Mouse (Mus musculus): ENCODE data around the gene Snx10. TPM values are rescaled to one million over a fixed set of nuclear protein-coding genes. Genes with fewer than 3 reads are reported as not detected.

Gene Snx10
- total and polyA plus RNA-seq, 2 experiments from 2014 or later: 47.7 to 70.4 TPM

DNA sequence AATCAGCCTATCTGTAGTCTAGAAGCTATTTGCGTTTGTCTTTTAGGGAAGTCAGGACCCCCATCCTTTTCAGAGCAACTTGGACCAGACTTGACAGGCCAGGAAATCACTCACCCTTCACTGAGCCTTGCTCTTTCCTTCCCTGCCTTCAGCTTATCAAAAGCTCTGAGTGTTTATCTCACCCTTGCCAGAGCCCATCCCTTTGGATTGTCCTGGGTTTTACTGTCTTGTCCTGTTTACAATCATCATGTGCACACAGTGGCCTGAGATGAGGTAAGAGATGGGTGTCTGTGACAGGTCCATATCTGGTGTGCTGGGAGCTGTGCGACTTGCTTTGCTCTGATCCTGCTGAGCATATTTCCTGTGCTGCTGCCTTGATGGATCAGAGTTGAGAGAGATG is 106.5 kb downstream of the Snx10 start:
- no peak for DNase-seq (ENCODE audit: low spot score)
- WGBS: 78% methylated on average over 2 of the region's 2 CpGs
- no peaks in the 10 kb centered on the region for H3K9me3 ChIP-seq (ENCODE audit: low read length)
- H3K4me2 ChIP-seq (ENCODE audit: low read depth, low read length, poor library complexity, severe bottlenecking): no peak overlapping the region
- no peak for ATAC-seq (ENCODE audit: low FRiP score)
- H3K36me3 ChIP-seq (ENCODE audit: insufficient read depth, low read length): no peaks in the 10 kb centered on the region
- H3K27ac ChIP-seq (ENCODE audit: low read depth, low read length): no peak overlapping the region
- H3K4me1 ChIP-seq (ENCODE audit: insufficient read depth, low read length): no peaks in the 10 kb centered on the region
- no peak overlapping the region for H3K9ac ChIP-seq (replicated peaks; ENCODE audit: low read length, poor library complexity, severe bottlenecking)
- no peaks in the 10 kb centered on the region for H3K27me3 ChIP-seq (ENCODE audit: insufficient read depth, low read length)
- no peak for TF ChIP-seq CTCF (IDR thresholded peaks at IDR 0.05)
- H3K4me3 ChIP-seq (ENCODE audit: low read depth, low read length): no peak overlapping the region

GRCm38 (mm10) chr6:51632928-51633662 is 109.4 kb downstream of the Snx10 start:
- no peak for DNase-seq (ENCODE audit: low spot score)
- no peak overlapping the region for H3K4me2 ChIP-seq (ENCODE audit: low read depth, low read length, poor library complexity, severe bottlenecking)
- no peak overlapping the region for H3K9ac ChIP-seq (replicated peaks; ENCODE audit: low read length, poor library complexity, severe bottlenecking)
- H3K27me3 ChIP-seq (ENCODE audit: insufficient read depth, low read length): no peaks in the 10 kb centered on the region
- WGBS: 78% methylated on average over 4 of the region's 4 CpGs
- no peak for ATAC-seq (ENCODE audit: low FRiP score)
- no peak overlapping the region for H3K4me3 ChIP-seq (ENCODE audit: low read depth, low read length)
- TF ChIP-seq CTCF (IDR thresholded peaks at IDR 0.05): no peak
- H3K36me3 ChIP-seq (ENCODE audit: insufficient read depth, low read length): no peaks in the 10 kb centered on the region
- no peaks in the 10 kb centered on the region for H3K9me3 ChIP-seq (ENCODE audit: low read length)
- H3K4me1 ChIP-seq (ENCODE audit: insufficient read depth, low read length): no peaks in the 10 kb centered on the region
- H3K27ac ChIP-seq (ENCODE audit: low read depth, low read length): no peak overlapping the region

DNA sequence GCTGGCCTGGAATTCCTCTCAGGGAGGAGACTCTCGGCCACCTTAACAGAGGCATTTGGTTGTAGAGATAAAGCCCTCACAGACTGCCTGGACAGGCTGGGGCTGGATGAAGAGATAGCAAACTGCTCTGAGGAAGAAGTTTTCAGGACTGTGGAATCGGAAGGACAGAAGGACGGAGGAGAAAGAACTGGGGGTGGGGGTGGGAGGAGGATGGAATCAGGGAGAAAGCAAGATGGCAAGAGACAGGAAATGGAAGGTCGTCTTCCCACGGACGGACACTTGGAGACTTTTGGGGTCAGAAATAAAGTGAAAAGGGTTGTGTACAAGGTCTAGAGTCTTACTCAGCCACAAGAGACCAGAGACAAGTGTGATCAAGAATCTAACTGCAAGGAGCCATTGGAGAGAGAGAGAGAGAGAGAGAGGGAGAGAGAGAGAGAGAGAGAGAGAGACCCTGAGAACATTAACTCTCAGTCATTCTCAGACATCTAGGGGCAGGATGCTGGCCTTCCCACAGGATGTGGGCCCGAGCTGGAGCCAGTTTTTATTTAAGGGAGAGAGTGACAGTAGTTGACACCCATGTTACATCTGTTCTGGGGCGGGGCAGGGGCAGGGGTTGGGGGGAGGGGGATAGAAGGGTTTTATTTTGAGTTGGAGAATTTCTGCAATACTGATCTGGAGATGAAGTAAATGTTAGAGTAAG is 110.1 kb downstream of the Snx10 start:
- H3K4me2 ChIP-seq (ENCODE audit: low read depth, low read length, poor library complexity, severe bottlenecking): no peak overlapping the region
- no peaks in the 10 kb centered on the region for H3K4me1 ChIP-seq (ENCODE audit: insufficient read depth, low read length)
- no peak overlapping the region for H3K27ac ChIP-seq (ENCODE audit: low read depth, low read length)
- ATAC-seq (ENCODE audit: low FRiP score) (no peak), DNase-seq (ENCODE audit: low spot score) (no peak)
- no peak overlapping the region for H3K9ac ChIP-seq (replicated peaks; ENCODE audit: low read length, poor library complexity, severe bottlenecking)
- TF ChIP-seq CTCF (IDR thresholded peaks at IDR 0.05): no peak
- H3K36me3 ChIP-seq (ENCODE audit: insufficient read depth, low read length): no peaks in the 10 kb centered on the region
- H3K27me3 ChIP-seq (ENCODE audit: insufficient read depth, low read length): no peaks in the 10 kb centered on the region
- no peak overlapping the region for H3K4me3 ChIP-seq (ENCODE audit: low read depth, low read length)
- H3K9me3 ChIP-seq (ENCODE audit: low read length): no peaks in the 10 kb centered on the region
- 70% methylated on average over 8 of the region's 8 CpGs for WGBS

GRCm38 (mm10) chr6:51636019-51636568 is 112.4 kb downstream of the Snx10 start:
- no peaks in the 10 kb centered on the region for H3K27me3 ChIP-seq (ENCODE audit: insufficient read depth, low read length)
- no peak for TF ChIP-seq CTCF (IDR thresholded peaks at IDR 0.05)
- no peak overlapping the region for H3K4me3 ChIP-seq (ENCODE audit: low read depth, low read length)
- H3K9me3 ChIP-seq (ENCODE audit: low read length): no peaks in the 10 kb centered on the region
- DNase-seq (ENCODE audit: low spot score) (no peak), ATAC-seq (ENCODE audit: low FRiP score) (no peak)
- H3K4me1 ChIP-seq (ENCODE audit: insufficient read depth, low read length): no peaks in the 10 kb centered on the region
- WGBS: 68% methylated on average over 11 of the region's 11 CpGs
- H3K9ac ChIP-seq (replicated peaks; ENCODE audit: low read length, poor library complexity, severe bottlenecking): no peak overlapping the region
- H3K36me3 ChIP-seq (ENCODE audit: insufficient read depth, low read length): no peaks in the 10 kb centered on the region
- H3K27ac ChIP-seq (ENCODE audit: low read depth, low read length): no peak overlapping the region
- H3K4me2 ChIP-seq (ENCODE audit: low read depth, low read length, poor library complexity, severe bottlenecking): no peak overlapping the region

Small RNA genes lying within 50 kb of the gene (microRNA-seq; reads per million reads assigned to microRNA genes)
- not detected for gene Gm22914 (ENCODE audit: borderline number of aligned reads)

Other genes with a start within 250 kb of the Snx10 start
- 12.6 and 12.7 TPM in 2 replicates for gene Nfe2l3, start 91.2 kb upstream of the Snx10 start, total RNA-seq (2014; rRNA removed)
- 7.3 and 8.3 TPM in 2 replicates for gene Nfe2l3, start 91.2 kb upstream of the Snx10 start, polyA plus RNA-seq (2015; fragmentation: Nextera tagmentation; extraction: Ambion mirVana)
- 199 and 287 TPM in 2 replicates for gene Hnrnpa2b1, start 54.0 kb upstream of the Snx10 start, total RNA-seq (2014; rRNA removed)
- 659 and 746 TPM in 2 replicates for gene Hnrnpa2b1, start 54.0 kb upstream of the Snx10 start, polyA plus RNA-seq (2015; fragmentation: Nextera tagmentation; extraction: Ambion mirVana)
- gene Cbx3, start 53.5 kb upstream of the Snx10 start, total RNA-seq (2014; rRNA removed): 129 and 138 TPM in 2 replicates
- 485 and 535 TPM in 2 replicates for gene Cbx3, start 53.5 kb upstream of the Snx10 start, polyA plus RNA-seq (2015; fragmentation: Nextera tagmentation; extraction: Ambion mirVana)